Mouse (Mus musculus) midbrain, embryonic 15.5 days (tissue): ENCODE measurements around the gene Itga3. TPM values are rescaled to one million over a fixed set of nuclear protein-coding genes. Genes with fewer than 3 reads are reported as not detected.

ENCODE experiments used
- ATAC-seq: fragments of 200-750 bp; cut with Nextera tagmentation; replicated peaks from 2 replicates; pipeline ENCODE4 v1.8.0; 2017; ENCODE audit warnings: moderate TSS enrichment
- H3K27ac ChIP-seq: fragments of 300-500 bp; sonication (generic); 2 replicates; pipeline ENCODE4 v1.5.1; 2015; ENCODE audit warnings: mild to moderate bottlenecking, inconsistent platforms
- H3K27me3 ChIP-seq: fragments of 300-500 bp; sonication (generic); replicated peaks from 2 replicates; pipeline ENCODE4 v1.6.1; 2015; ENCODE audit warnings: inconsistent platforms
- H3K36me3 ChIP-seq: fragments of 300-500 bp; sonication (generic); replicated peaks from 2 replicates; pipeline ENCODE4 v1.6.1; 2015; ENCODE audit warnings: inconsistent platforms
- H3K4me1 ChIP-seq: fragments of 300-500 bp; sonication (generic); 2 replicates; pipeline ENCODE4 v1.6.1; 2015; ENCODE audit warnings: inconsistent platforms
- H3K4me2 ChIP-seq: fragments of 300-500 bp; sonication (generic); 2 replicates; pipeline ENCODE4 v1.6.1; 2015; ENCODE audit warnings: inconsistent platforms, mild to moderate bottlenecking, moderate library complexity
- H3K4me3 ChIP-seq: fragments of 300-500 bp; sonication (generic); 2 replicates; pipeline ENCODE4 v1.5.1; 2015; ENCODE audit warnings: mild to moderate bottlenecking, inconsistent platforms
- H3K9ac ChIP-seq: fragments of 300-500 bp; sonication (generic); 2 replicates; pipeline ENCODE4 v1.6.1; 2015; ENCODE audit warnings: mild to moderate bottlenecking, inconsistent platforms
- H3K9me3 ChIP-seq: fragments of 300-500 bp; sonication (generic); 2 replicates; pipeline ENCODE4 v1.6.1; 2016; ENCODE audit warnings: inconsistent platforms
- WGBS: fragments of 180-500 bp; shearing (Covaris S2); methylation state at CpG from one replicate; pipeline ENCODE4 v1.1.7; 2015; ENCODE audit warnings: mixed read lengths; 5-methylcytosine and 5-hydroxymethylcytosine counted together
- polyA plus RNA-seq: library from polyadenylated mRNA; unstranded; fragments of >200 nt; fragmentation: Nextera tagmentation; extraction: Ambion mirVana; gene quantifications from 2 replicates; pipeline ENCODE4 v1.2.1, GENCODE M21; 2015

Gene Itga3
- polyA plus RNA-seq, 1 experiment from 2014 or later: 17.2 TPM

- Histone ChIP-seq H3K4me1 (peaks cover 14% of the 10 kb centered on the region), H3K4me2 (no peak overlapping the region), H3K4me3 (no peak overlapping the region), H3K27ac (no peak overlapping the region), H3K9me3 (no peaks in the 10 kb centered on the region), H3K27me3 (no peaks in the 10 kb centered on the region), H3K36me3 (no peaks in the 10 kb centered on the region), H3K9ac (no peak overlapping the region)
- no peak for ATAC-seq
- 94% methylated on average over 5 of the region's 5 CpGs for WGBS
Measured at GRCm38 (mm10) chr11:95036521-95036920, 40.1 kb downstream of the Itga3 start.

DNA sequence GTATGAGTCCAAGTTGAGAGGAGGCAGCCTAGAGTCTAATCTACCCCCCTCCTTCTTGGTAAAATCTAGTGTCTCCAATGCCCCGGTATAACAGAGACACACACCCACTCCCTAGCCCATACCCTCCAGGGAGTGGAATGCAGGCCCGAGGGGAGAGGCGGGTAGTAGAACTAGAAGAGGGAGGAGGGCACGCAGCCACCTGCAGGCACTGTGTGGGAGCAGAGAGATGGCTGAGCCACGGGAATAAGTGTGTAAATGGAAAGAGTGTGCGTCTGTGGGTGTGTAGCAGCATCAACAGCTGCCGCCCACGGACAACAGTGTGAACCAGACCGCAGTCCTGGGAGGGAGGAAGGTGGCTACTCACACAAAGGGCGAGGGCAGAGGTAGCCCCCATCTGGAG, 41.7 kb downstream of the Itga3 start:
- 75% methylated on average over 10 of the region's 10 CpGs for WGBS
- Histone ChIP-seq H3K4me3 (no peak overlapping the region), H3K9me3 (no peaks in the 10 kb centered on the region), H3K4me2 (no peak overlapping the region), H3K27me3 (no peaks in the 10 kb centered on the region), H3K9ac (no peak overlapping the region), H3K4me1 (peaks cover 3% of the 10 kb centered on the region), H3K27ac (no peak overlapping the region), H3K36me3 (no peaks in the 10 kb centered on the region)
- no peak for ATAC-seq

DNA sequence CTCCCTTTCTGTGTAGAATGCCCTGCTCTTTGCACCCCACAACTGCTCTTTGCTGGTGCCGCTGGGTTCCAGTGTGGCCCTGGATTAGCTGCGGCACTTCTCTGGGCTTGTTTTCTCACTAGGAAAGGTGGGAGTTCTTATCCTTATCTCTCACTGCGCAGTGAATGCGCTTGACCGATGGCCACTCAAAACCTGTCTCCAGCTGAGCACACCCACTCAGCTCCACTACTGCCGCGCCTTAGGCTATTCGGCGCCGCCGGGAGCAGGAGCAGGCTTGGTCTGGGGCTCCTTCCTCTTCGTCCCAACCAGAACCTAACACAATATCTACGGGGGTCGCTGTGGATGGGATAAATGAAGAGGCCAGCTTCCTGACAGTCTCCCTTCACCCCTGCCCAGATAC, 43.0 kb downstream of the Itga3 start:
- no peak for ATAC-seq

DNA sequence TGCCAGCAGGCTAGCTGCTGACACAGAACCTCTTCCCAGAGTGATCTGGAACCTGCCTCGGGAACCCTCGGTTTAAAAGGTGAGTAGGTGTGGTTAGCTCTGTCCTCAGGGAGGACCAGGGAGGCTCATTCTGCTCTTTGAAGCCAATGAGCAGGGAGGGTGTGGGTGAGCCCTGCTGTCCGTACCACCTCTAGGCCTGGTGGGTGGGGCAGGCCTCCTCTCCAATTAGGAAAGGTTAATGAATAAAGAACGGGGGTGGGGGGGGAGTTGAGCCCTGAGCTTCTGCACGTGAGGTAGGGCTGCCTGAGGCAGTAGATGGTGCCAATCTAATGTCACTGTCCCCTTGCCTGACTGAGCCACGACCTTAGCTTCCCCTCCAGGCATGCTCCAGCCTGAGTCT, 43.7 kb downstream of the Itga3 start:
- H3K4me2 ChIP-seq: no peak overlapping the region
- H3K4me1 ChIP-seq: no peaks in the 10 kb centered on the region
- 51% methylated on average over 6 of the region's 6 CpGs for whole genome bisulfite sequencing
- no peaks in the 10 kb centered on the region for H3K36me3 ChIP-seq
- no peak overlapping the region for H3K4me3 ChIP-seq
- H3K9ac ChIP-seq: no peak overlapping the region
- H3K9me3 ChIP-seq: no peaks in the 10 kb centered on the region
- H3K27ac ChIP-seq: no peak overlapping the region
- ATAC-seq: no peak
- H3K27me3 ChIP-seq: no peaks in the 10 kb centered on the region

More for the DNA sequence above, 43.0 kb downstream of the Itga3 start:
- WGBS: 82% methylated on average over 14 of the region's 14 CpGs
- no peak overlapping the region for H3K4me2 ChIP-seq
- H3K36me3 ChIP-seq: no peaks in the 10 kb centered on the region
- no peak overlapping the region for H3K27ac ChIP-seq
- H3K9me3 ChIP-seq: no peaks in the 10 kb centered on the region
- no peaks in the 10 kb centered on the region for H3K27me3 ChIP-seq
- H3K9ac ChIP-seq: no peak overlapping the region
- no peaks in the 10 kb centered on the region for H3K4me1 ChIP-seq
- H3K4me3 ChIP-seq: no peak overlapping the region

- ATAC-seq: no peak
- Histone ChIP-seq H3K4me2 (no peak overlapping the region), H3K9me3 (no peaks in the 10 kb centered on the region), H3K4me3 (no peak overlapping the region), H3K27ac (no peak overlapping the region), H3K9ac (no peak overlapping the region), H3K27me3 (no peaks in the 10 kb centered on the region), H3K4me1 (no peaks in the 10 kb centered on the region; the same call in 1 of the 2 replicates), H3K36me3 (peaks cover 25% of the 10 kb centered on the region)
- 35% methylated on average over 13 of the region's 13 CpGs for WGBS
Measured at GRCm38 (mm10) chr11:95027850-95028470, 48.6 kb downstream of the Itga3 start.

DNA sequence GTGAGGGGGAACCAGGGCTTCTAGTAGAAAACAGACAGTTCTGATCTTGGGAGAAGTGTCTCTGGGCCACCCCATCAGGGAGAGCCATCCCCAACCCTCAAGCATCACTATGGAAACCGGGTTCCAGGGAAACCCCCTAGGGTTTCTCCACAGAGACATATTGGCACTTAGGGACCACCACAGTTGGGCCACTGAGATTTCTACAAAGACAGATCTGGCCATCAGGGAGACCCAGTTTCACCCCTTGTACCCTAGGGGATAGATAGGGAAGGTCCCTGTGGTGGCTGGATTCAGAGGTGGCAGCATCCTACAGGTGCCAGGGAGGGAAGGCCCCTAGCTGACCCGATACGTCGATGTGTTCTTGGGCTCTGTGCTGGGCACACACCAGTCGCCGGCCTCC, 49.8 kb downstream of the Itga3 start:
- ATAC-seq: no peak
- H3K27ac ChIP-seq: peak overlapping the region; percentile 7; the same call in 1 of the 2 replicates
- no peaks in the 10 kb centered on the region for H3K27me3 ChIP-seq
- no peak overlapping the region for H3K4me3 ChIP-seq
- H3K4me2 ChIP-seq: no peak overlapping the region
- H3K4me1 ChIP-seq: no peaks in the 10 kb centered on the region; the same call in 1 of the 2 replicates
- 81% methylated on average over 6 of the region's 6 CpGs for WGBS
- no peak overlapping the region for H3K9ac ChIP-seq
- peaks cover 37% of the 10 kb centered on the region for H3K36me3 ChIP-seq
- H3K9me3 ChIP-seq: no peaks in the 10 kb centered on the region

DNA sequence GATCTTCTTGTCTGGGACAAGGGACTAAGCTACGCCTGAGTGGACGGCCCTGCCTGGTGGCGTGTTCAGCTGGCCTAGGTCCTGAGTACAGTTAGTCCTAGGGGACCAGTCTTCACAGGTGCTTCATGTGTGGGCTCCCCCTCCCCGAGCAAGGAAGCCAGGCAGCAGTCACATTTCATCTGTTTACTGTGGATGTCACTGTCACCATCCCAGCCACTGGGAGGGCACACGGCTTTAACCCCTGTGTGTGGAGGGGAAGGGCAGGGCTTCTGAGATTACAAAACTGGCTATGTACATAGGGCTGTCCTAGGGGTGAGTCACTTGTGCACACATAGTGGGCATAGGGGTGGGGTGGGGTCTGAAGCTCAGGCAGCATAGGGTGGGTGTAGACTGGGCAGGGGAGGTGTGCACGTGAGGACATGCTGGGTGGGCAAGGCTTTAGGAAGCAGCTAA, 50.5 kb downstream of the Itga3 start:
- 68% methylated on average over 6 of the region's 6 CpGs for WGBS
- Histone ChIP-seq H3K9ac (no peak overlapping the region), H3K27ac (0 out of 2 replicates have a peak overlapping the region, but pooled peaks have one; percentile 6), H3K4me1 (no peaks in the 10 kb centered on the region; the same call in 1 of the 2 replicates), H3K36me3 (peaks cover 44% of the 10 kb centered on the region), H3K9me3 (no peaks in the 10 kb centered on the region), H3K4me2 (no peak overlapping the region), H3K4me3 (no peak overlapping the region), H3K27me3 (no peaks in the 10 kb centered on the region)
- ATAC-seq: peak; percentile 34; the same call in 1 of the 2 replicates

GRCm38 (mm10) chr11:95025227-95026012, 51.2 kb downstream of the Itga3 start:
- Histone ChIP-seq H3K4me1 (no peaks in the 10 kb centered on the region; the same call in 1 of the 2 replicates), H3K9ac (no peak overlapping the region), H3K4me2 (no peak overlapping the region), H3K27ac (0 out of 2 replicates have a peak overlapping the region, but pooled peaks have one; percentile 38), H3K27me3 (no peaks in the 10 kb centered on the region), H3K36me3 (peaks cover 51% of the 10 kb centered on the region), H3K9me3 (no peaks in the 10 kb centered on the region), H3K4me3 (no peak overlapping the region)
- 87% methylated on average over 11 of the region's 11 CpGs for WGBS
- no peak for ATAC-seq

DNA sequence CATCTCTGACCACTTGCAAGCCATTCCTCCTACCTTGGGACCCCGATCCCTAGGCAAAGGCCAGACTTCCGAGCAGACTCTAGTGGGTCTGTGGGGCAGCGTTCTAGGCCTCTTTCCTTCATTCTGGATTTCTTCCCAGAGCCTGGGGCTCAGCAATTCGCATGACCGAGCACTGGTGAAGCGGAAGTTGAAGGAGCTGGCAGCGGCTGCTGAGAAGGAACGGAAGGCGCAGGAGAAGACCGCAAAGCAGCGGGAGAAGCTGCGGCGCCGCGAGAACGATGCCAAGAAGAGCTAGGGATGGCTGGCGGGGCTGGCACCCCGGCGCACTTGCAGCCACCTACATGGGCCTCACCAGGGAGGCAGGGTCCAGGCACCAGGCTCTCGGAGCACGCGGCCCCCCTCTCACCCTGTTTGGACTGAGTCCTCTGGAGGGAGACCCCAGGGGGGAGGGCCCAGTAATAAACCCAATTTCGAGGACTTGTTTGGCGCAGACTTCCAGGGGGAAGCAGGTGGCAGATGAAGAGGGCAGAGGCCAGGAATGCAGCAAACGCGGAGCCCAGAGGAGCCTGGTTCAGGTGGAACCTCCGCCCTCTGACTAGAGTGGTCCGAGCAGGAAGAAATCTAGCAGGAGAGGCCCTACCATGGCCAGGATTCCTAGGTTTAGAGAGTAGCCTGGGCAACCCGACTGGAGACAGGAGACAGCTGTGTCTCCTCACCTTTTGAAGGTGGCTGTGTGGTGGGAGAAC, 52.0 kb downstream of the Itga3 start:
- WGBS: 68% methylated on average over 29 of the region's 29 CpGs

GRCm38 (mm10) chr11:95023481-95023880, 53.1 kb downstream of the Itga3 start:
- Histone ChIP-seq H3K36me3 (peaks cover 61% of the 10 kb centered on the region), H3K27ac (no peak overlapping the region), H3K9me3 (no peaks in the 10 kb centered on the region), H3K4me1 (no peaks in the 10 kb centered on the region; the same call in 1 of the 2 replicates), H3K4me2 (no peak overlapping the region), H3K4me3 (no peak overlapping the region), H3K9ac (no peak overlapping the region), H3K27me3 (no peaks in the 10 kb centered on the region)
- no peak for ATAC-seq
- 94% methylated on average over 9 of the region's 9 CpGs for WGBS

More for the DNA sequence above, 52.0 kb downstream of the Itga3 start:
- peak overlapping the region; percentile 38; the same call in 1 of the 2 replicates for H3K27ac ChIP-seq
- peaks cover 56% of the 10 kb centered on the region for H3K36me3 ChIP-seq
- no peak overlapping the region for H3K4me3 ChIP-seq
- ATAC-seq: no peak
- H3K4me1 ChIP-seq: no peaks in the 10 kb centered on the region; the same call in 1 of the 2 replicates
- H3K27me3 ChIP-seq: no peaks in the 10 kb centered on the region
- H3K4me2 ChIP-seq: no peak overlapping the region
- no peaks in the 10 kb centered on the region for H3K9me3 ChIP-seq
- H3K9ac ChIP-seq: no peak overlapping the region

DNA sequence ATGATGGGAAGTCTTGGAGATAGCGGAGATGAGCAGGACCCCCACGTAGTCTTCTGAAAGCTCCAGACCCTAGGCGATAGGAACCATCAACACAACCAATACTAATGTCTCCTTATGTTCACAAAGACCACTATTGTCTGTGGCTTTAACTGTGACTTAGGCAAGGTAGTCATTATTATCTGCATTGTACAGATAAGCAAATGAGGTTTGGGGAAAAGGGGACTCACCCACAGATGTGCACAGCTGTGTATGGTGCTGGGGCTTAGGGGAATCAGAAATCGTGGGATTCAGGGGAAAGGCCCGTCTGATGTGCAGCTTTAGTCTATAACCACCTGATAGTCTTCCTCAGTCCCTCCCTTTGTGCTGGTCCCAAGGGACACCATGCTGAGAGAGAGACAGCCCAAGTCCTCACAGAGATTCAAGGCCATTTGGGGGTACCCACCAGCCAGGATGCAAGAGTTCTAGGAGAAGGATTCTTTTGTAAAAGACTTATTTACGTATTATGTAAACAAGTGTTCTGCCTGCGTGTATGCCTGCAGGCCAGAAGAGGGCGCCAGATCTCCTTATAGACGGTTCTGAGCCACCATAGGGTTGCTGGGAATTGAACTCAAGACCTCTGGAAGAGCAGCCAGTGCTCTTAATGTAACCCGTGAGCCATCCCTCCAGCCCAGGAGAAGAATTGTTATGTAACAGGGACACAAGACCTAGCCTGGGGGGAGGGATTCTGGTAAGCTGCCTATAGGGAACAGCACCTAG, 54.2 kb downstream of the Itga3 start:
- no peaks in the 10 kb centered on the region for H3K27me3 ChIP-seq
- peaks cover 3% of the 10 kb centered on the region; the same call in 1 of the 2 replicates for H3K4me1 ChIP-seq
- ATAC-seq: no peak
- H3K4me3 ChIP-seq: no peak overlapping the region
- H3K9ac ChIP-seq: no peak overlapping the region
- H3K4me2 ChIP-seq: no peak overlapping the region
- peaks cover 61% of the 10 kb centered on the region for H3K36me3 ChIP-seq
- H3K27ac ChIP-seq: no peak overlapping the region
- 84% methylated on average over 10 of the region's 10 CpGs for WGBS
- no peaks in the 10 kb centered on the region for H3K9me3 ChIP-seq
